Mouse (Mus musculus) MEL (cell line): Measurements from ENCODE around the gene Wee1.

Experiments used
- MXI1 ChIP-seq: IDR thresholded peaks from 2 replicates; pipeline ENCODE4 v1.6.1; 2011; ENCODE audit warnings: mild to moderate bottlenecking, low read depth, low read length, improper control_type of control experiment
- POLR2A ChIP-seq, 2 experiments: IDR thresholded peaks; 2 replicates each; pipeline ENCODE4 v1.6.1; 2011 to 2012; ENCODE audit warnings: low read length in 2 of 2, mild to moderate bottlenecking in 2 of 2, control low read depth in 1 of 2, improper control_type of control experiment in 1 of 2, low read depth in 1 of 2, moderate library complexity in 1 of 2; ENCODE audit not compliant: control insufficient read depth in 1 of 2, insufficient read depth in 1 of 2, poor library complexity in 1 of 2

DNA sequence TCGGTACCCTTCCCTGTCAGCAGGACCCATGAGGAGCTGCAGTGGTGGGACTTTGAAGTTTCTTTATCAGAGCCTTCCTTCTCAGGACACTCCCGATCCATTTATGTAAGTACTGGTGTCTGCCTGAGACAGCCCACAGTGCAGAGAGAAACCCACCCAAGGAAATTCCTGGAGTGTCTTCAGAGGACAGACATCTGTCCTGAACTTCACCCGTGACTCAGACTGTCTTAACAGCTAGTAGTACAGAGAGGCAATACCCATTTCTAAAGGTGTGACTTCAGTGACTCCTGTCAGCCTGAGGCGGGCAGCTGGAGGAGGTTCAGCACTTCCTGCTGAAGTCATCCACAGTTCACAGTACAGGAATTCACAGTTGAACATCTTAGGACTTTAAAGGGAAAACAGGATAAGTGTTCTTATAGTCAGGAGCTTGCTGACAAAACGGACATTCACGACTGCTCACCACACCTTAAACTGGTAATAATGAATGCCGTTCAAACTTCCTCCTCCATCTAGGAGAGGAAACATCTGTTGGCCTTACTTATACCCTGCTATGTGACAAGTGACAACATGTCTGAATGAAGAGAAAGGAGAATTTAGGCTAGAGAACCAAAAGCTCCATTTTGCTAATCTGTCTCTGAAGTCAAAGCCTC, 35.5 kb downstream of the Wee1 start:
- TF ChIP-seq POLR2A (IDR thresholded peaks at IDR 0.05; ENCODE audit: control insufficient read depth in 1 of 2, insufficient read depth in 1 of 2, low read depth in 1 of 2, low read length in 2 of 2, poor library complexity in 1 of 2) (no peak; a peak in 1 of 4 replicates), MXI1 (0 out of 2 replicates have a peak, but pooled peaks have one; percentile 3)
